Mouse (Mus musculus) hindbrain, postnatal 0 days (tissue): ENCODE measurements at regions not wholly inside any gene's neighbourhood (a gene's known extent, or its start where the extent isn't known, plus 50 kb on each side); places are given as distances from the start of the nearest gene placed in this dataset.

Source experiments
- ATAC-seq: fragments of 200-750 bp; cut with Nextera tagmentation; 2 replicates; pipeline ENCODE4 v1.8.0; 2017; ENCODE audit warnings: mild to moderate bottlenecking, moderate TSS enrichment, moderate library complexity
- DNase-seq: peaks from one replicate; pipeline ENCODE4 v3.0.0-alpha.2; 2015; ENCODE audit warnings: low spot score
- H3K27ac ChIP-seq: fragments of 300-500 bp; sonication (generic); 2 replicates; pipeline ENCODE4 v1.5.1; 2014; ENCODE audit warnings: mild to moderate bottlenecking
- H3K27me3 ChIP-seq: fragments of 300-500 bp; sonication (generic); 2 replicates; pipeline ENCODE4 v1.6.1; 2014; ENCODE audit warnings: low read length, mixed read lengths; ENCODE audit not compliant: insufficient read depth
- H3K36me3 ChIP-seq: fragments of 300-500 bp; sonication (generic); 2 replicates; pipeline ENCODE4 v1.6.1; 2014; ENCODE audit warnings: low read length, mixed read lengths; ENCODE audit not compliant: insufficient read depth
- H3K4me1 ChIP-seq: fragments of 300-500 bp; sonication (generic); 2 replicates; pipeline ENCODE4 v1.6.1; 2014; ENCODE audit warnings: antibody characterized with exemption, low read length, mixed read lengths; ENCODE audit not compliant: insufficient read depth
- H3K4me2 ChIP-seq: fragments of 300-500 bp; sonication (generic); 2 replicates; pipeline ENCODE4 v1.6.1; 2014; ENCODE audit warnings: low read depth, mild to moderate bottlenecking, low read length, moderate library complexity, mixed read lengths
- H3K4me3 ChIP-seq: fragments of 300-500 bp; sonication (generic); 2 replicates; pipeline ENCODE4 v1.5.1; 2014; ENCODE audit warnings: low read length
- H3K9ac ChIP-seq: fragments of 300-500 bp; sonication (generic); replicated peaks from 2 replicates; pipeline ENCODE4 v1.6.1; 2014; ENCODE audit warnings: mild to moderate bottlenecking, low read length, moderate library complexity, mixed read lengths
- H3K9me3 ChIP-seq: fragments of 300-500 bp; sonication (generic); 2 replicates; pipeline ENCODE4 v1.6.1; 2016; ENCODE audit warnings: low read length, mixed read lengths
- CTCF ChIP-seq: IDR thresholded peaks from 2 replicates; pipeline ENCODE4 v1.5.1; 2016; ENCODE audit warnings: antibody characterized with exemption, control low read depth, low read depth
- WGBS: fragments of 180-500 bp; shearing (Covaris S2); extraction: QIAGEN DNeasy Blood & Tissue Kit; methylation state at CpG from one replicate; pipeline ENCODE4 v1.1.7; 2014; 5-methylcytosine and 5-hydroxymethylcytosine counted together

- no peak overlapping the region for H3K27ac ChIP-seq
- H3K4me2 ChIP-seq = no peak overlapping the region
- no peak overlapping the region for H3K4me3 ChIP-seq
- no peak for TF ChIP-seq CTCF
- ATAC-seq (no peak), DNase-seq (no peak)
- 66% methylated on average over 4 of the region's 4 CpGs for WGBS
- H3K9me3 ChIP-seq = no peaks in the 10 kb centered on the region
- H3K36me3 ChIP-seq = no peaks in the 10 kb centered on the region
- H3K9ac ChIP-seq = no peak overlapping the region
- peaks cover 13% of the 10 kb centered on the region; the same call in 1 of the 2 replicates for H3K4me1 ChIP-seq
- no peaks in the 10 kb centered on the region for H3K27me3 ChIP-seq
Measured at GRCm38 (mm10) chr14:25342865-25343565, 116.0 kb upstream of the Zmiz1 start.

GRCm38 (mm10) chr14:25345995-25346394 is 113.0 kb upstream of the Zmiz1 start:
- Histone ChIP-seq H3K27me3 (no peaks in the 10 kb centered on the region), H3K4me2 (no peak overlapping the region), H3K36me3 (no peaks in the 10 kb centered on the region), H3K27ac (no peak overlapping the region), H3K9me3 (no peaks in the 10 kb centered on the region), H3K4me1 (peaks cover 9% of the 10 kb centered on the region; the same call in 1 of the 2 replicates), H3K4me3 (no peak overlapping the region), H3K9ac (no peak overlapping the region)
- DNase-seq = no peak
- no peak for TF ChIP-seq CTCF
- 50% methylated on average over 2 of the region's 2 CpGs for WGBS
- ATAC-seq = no peak; the same call in 1 of the 2 replicates

- 69% methylated on average over 7 of the region's 7 CpGs for WGBS
- Histone ChIP-seq H3K9me3 (no peaks in the 10 kb centered on the region), H3K27me3 (no peaks in the 10 kb centered on the region), H3K4me3 (no peak overlapping the region), H3K36me3 (no peaks in the 10 kb centered on the region), H3K27ac (no peak overlapping the region), H3K9ac (no peak overlapping the region), H3K4me1 (0 out of 2 replicates have a peak, but pooled peaks cover under 1% of the 10 kb centered on the region), H3K4me2 (no peak overlapping the region)
- DNase-seq (no peak), ATAC-seq (no peak)
- TF ChIP-seq CTCF = no peak
Measured at GRCm38 (mm10) chr14:25346813-25347610, 112.0 kb upstream of the Zmiz1 start.

- H3K27ac ChIP-seq = no peak overlapping the region
- H3K9me3 ChIP-seq = no peaks in the 10 kb centered on the region
- H3K27me3 ChIP-seq = no peaks in the 10 kb centered on the region
- WGBS = 75% methylated on average over 9 of the region's 9 CpGs
- H3K4me1 ChIP-seq = peaks cover 9% of the 10 kb centered on the region
- no peak overlapping the region for H3K9ac ChIP-seq
- no peak for TF ChIP-seq CTCF
- no peak for ATAC-seq
- no peak for DNase-seq
- H3K4me3 ChIP-seq = no peak overlapping the region
- no peaks in the 10 kb centered on the region for H3K36me3 ChIP-seq
- H3K4me2 ChIP-seq = no peak overlapping the region
Measured at GRCm38 (mm10) chr14:25350282-25350964, 108.6 kb upstream of the Zmiz1 start.

- no peak overlapping the region for H3K4me3 ChIP-seq
- ATAC-seq (peak; percentile 70), DNase-seq (peak; percentile 70)
- peaks cover 10% of the 10 kb centered on the region for H3K4me1 ChIP-seq
- no peak for TF ChIP-seq CTCF
- H3K4me2 ChIP-seq = no peak overlapping the region
- H3K27me3 ChIP-seq = no peaks in the 10 kb centered on the region
- no peaks in the 10 kb centered on the region for H3K36me3 ChIP-seq
- WGBS = 55% methylated on average over 8 of the region's 8 CpGs
- peak overlapping the region; percentile 49 for H3K27ac ChIP-seq
- no peaks in the 10 kb centered on the region for H3K9me3 ChIP-seq
- no peak overlapping the region for H3K9ac ChIP-seq
Measured at GRCm38 (mm10) chr14:25353804-25354203, 105.2 kb upstream of the Zmiz1 start.

- Histone ChIP-seq H3K36me3 (no peaks in the 10 kb centered on the region), H3K4me2 (no peak overlapping the region), H3K27ac (peak overlapping the region; percentile 49), H3K9me3 (no peaks in the 10 kb centered on the region), H3K9ac (no peak overlapping the region), H3K4me1 (peaks cover 10% of the 10 kb centered on the region), H3K4me3 (no peak overlapping the region), H3K27me3 (no peaks in the 10 kb centered on the region)
- ATAC-seq = peak; percentile 53; the same call in 1 of the 2 replicates
- DNase-seq = peak; percentile 50
- WGBS = 56% methylated on average over 7 of the region's 7 CpGs
- TF ChIP-seq CTCF = no peak
Measured at GRCm38 (mm10) chr14:25354288-25354850, 104.6 kb upstream of the Zmiz1 start.
